Mouse (Mus musculus): Measurements from ENCODE around the gene Hdhd5.

DNA sequence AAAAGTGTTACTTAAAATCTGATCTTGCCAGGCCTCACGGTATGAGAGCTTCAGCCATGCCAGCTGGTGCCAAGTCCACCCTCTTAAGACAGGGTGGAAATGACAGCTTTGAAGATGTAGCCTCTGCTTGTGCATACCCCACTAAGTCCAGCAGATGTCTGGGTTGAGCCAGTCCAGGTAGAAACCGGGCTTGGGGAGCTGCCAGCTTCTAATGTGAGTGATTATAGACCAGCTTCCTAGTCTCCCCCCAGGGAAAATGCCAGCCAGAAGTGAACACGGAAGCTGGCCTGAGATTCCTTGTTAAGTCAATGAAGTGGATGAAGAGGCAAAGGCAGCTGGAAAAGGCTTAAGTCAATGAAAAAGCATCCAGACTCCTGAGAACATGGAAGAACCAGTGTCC is 34.6 kb downstream of the Hdhd5 start:
- TF ChIP-seq CTCF (IDR thresholded peaks at IDR 0.05; ENCODE audit: control insufficient read depth, insufficient read depth, insufficient replicate concordance, low read depth, low read length) (no peak), POLR2A (IDR thresholded peaks at IDR 0.05; ENCODE audit: control insufficient read depth, low read depth, low read length) (no peak)

Measured in testis, adult 2 months (tissue).